Mouse (Mus musculus) stomach, embryonic 16.5 days (tissue): ENCODE measurements around the gene Timm10b. TPM values are rescaled to one million over a fixed set of nuclear protein-coding genes. Genes with fewer than 3 reads are reported as not detected.

ENCODE experiments used
- ATAC-seq: fragments of 200-750 bp; cut with Nextera tagmentation; 2 replicates; pipeline ENCODE4 v1.8.0; 2017; ENCODE audit warnings: moderate number of reproducible peaks, moderate TSS enrichment; ENCODE audit not compliant: insufficient read depth, low FRiP score
- H3K27ac ChIP-seq: fragments of 300-500 bp; sonication (generic); 2 replicates; pipeline ENCODE4 v1.5.1; 2014; ENCODE audit warnings: low read length
- H3K27me3 ChIP-seq: fragments of 300-500 bp; sonication (generic); 2 replicates; pipeline ENCODE4 v1.6.1; 2014; ENCODE audit warnings: low read length, control low read depth, mixed read lengths; ENCODE audit not compliant: control insufficient read depth, insufficient read depth
- H3K36me3 ChIP-seq: fragments of 300-500 bp; sonication (generic); 2 replicates; pipeline ENCODE4 v1.6.1; 2014; ENCODE audit warnings: low read length; ENCODE audit not compliant: control insufficient read depth, insufficient read depth
- H3K4me1 ChIP-seq: fragments of 300-500 bp; sonication (generic); 2 replicates; pipeline ENCODE4 v1.6.1; 2014; ENCODE audit warnings: low read length, control low read depth, mixed read lengths; ENCODE audit not compliant: control insufficient read depth, insufficient read depth
- H3K4me2 ChIP-seq: fragments of 300-500 bp; sonication (generic); 2 replicates; pipeline ENCODE4 v1.6.1; 2014; ENCODE audit warnings: low read depth, low read length, mixed read lengths
- H3K4me3 ChIP-seq: fragments of 300-500 bp; sonication (generic); replicated peaks from 2 replicates; pipeline ENCODE4 v1.5.1; 2014; ENCODE audit warnings: mild to moderate bottlenecking, low read length
- H3K9ac ChIP-seq: fragments of 300-500 bp; sonication (generic); 2 replicates; pipeline ENCODE4 v1.6.1; 2014; ENCODE audit warnings: low read length
- H3K9me3 ChIP-seq: fragments of 300-500 bp; sonication (generic); replicated peaks from 2 replicates; pipeline ENCODE4 v1.6.1; 2016; ENCODE audit warnings: low read length, control low read depth; ENCODE audit not compliant: control insufficient read depth
- WGBS: fragments of 180-500 bp; shearing (Covaris S2); extraction: QIAGEN DNeasy Blood & Tissue Kit; methylation state at CpG from one replicate; pipeline ENCODE4 v1.1.7; 2014; 5-methylcytosine and 5-hydroxymethylcytosine counted together
- polyA plus RNA-seq: library from polyadenylated mRNA; unstranded; fragments of >200 nt; fragmentation: Nextera tagmentation; extraction: Ambion mirVana; gene quantifications from 2 replicates; pipeline ENCODE4 v1.2.1, GENCODE M21; 2015

The Timm10b gene
- polyA plus RNA-seq = 182 and 183 TPM in 2 replicates

DNA sequence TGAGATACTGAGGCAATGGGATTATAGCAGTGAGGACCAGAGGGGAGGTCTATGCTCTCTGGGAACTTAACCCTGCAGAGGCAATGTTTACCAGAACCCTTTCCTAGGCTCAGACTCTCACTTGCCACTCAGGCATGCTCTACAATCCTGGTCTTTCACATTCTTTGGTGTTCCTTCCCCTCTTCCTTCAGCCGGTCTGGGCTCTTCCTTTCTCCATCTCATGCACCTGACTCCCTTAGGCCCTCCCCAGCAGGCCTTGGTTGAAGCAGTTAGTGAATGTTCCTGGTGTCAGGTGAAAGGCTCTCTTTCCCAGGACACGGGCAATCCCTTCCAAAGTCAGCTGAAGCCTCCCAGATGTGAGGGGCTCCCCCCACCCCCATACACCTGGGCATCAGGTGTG, at the start of gene Timm10b:
TSS of gene Timm10b (plus strand) at position 301 of the 400 bp plus-strand sequence.
- Histone ChIP-seq H3K4me3 (peak within 1 kb of the TSS; percentile 84), H3K36me3 (no peaks in the 10 kb centered on the region), H3K4me2 (peak within 1 kb of the TSS; percentile 87), H3K27ac (peak within 1 kb of the TSS; percentile 90), H3K9ac (peak within 1 kb of the TSS; percentile 91), H3K4me1 (peaks cover 16% of the 10 kb centered on the region), H3K9me3 (no peaks in the 10 kb centered on the region), H3K27me3 (no peaks in the 10 kb centered on the region)
- peak; percentile 4 for ATAC-seq
- WGBS = 0% methylated on average over 2 of the region's 2 CpGs

DNA sequence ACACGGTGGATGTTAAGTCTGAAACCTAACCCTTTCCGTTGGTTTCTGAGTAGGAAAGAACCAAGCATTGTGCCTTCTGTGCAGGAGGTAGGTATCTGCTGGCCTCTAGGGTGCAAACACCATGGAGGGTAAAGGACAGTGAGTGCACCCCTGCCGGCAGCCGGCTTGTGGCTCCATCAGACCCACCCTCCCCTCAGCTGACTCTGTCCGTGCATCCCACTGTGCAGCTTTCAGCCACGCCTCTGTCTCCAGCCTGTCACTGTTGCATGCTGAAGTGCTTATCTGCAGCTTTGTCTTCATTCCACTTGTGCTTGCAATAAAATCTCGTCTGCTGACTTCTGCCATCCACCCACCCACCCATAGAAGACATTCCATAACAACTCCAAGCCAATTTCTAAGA, 49.8 kb upstream of the Timm10b start:
- Histone ChIP-seq H3K9ac (no peak overlapping the region), H3K4me2 (no peak overlapping the region), H3K36me3 (no peaks in the 10 kb centered on the region), H3K27me3 (no peaks in the 10 kb centered on the region), H3K27ac (no peak overlapping the region), H3K4me1 (no peaks in the 10 kb centered on the region), H3K4me3 (no peak overlapping the region), H3K9me3 (no peaks in the 10 kb centered on the region)
- ATAC-seq = no peak
- 42% methylated on average over 7 of the region's 7 CpGs for WGBS

DNA sequence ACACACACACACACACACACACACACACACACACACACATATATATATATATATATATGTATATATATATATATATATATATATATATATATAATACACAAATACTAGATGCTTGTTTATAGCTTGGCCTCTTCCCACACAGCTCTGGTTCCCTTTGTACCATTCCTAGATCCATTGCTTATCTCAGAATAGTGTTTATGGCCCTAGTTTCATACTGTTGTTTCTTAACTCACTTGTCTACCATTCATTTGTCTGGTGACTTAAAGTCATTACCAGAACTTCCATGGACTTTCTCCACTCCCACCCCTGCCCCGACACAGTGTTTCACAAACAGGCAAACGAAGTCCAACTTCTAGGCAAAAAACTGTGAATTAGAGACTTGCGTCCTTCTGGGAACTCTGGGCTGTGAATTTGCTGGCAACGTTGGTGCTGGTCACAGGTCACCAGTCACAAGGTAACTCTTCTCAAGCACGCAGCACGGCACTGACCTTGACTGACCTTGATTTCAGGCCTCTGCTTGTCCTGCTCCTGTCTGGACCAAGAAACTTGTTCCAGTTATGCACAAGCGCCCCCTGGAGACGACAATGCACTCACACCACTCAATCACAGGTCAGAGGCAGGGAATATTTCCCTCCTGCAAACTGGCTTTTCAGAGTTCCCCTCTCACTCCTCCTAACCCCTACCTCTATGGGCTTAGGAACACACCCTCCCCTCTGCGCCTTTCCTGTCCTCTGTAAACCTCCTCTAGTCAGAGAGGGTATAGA, 36.8 kb upstream of the Timm10b start:
- Histone ChIP-seq H3K4me1 (no peaks in the 10 kb centered on the region), H3K4me2 (no peak overlapping the region), H3K36me3 (no peaks in the 10 kb centered on the region), H3K27ac (no peak overlapping the region), H3K27me3 (no peaks in the 10 kb centered on the region), H3K9ac (no peak overlapping the region), H3K9me3 (peaks cover 5% of the 10 kb centered on the region), H3K4me3 (no peak overlapping the region)
- 33% methylated on average over 9 of the region's 9 CpGs for WGBS
- ATAC-seq = peak; percentile 68

DNA sequence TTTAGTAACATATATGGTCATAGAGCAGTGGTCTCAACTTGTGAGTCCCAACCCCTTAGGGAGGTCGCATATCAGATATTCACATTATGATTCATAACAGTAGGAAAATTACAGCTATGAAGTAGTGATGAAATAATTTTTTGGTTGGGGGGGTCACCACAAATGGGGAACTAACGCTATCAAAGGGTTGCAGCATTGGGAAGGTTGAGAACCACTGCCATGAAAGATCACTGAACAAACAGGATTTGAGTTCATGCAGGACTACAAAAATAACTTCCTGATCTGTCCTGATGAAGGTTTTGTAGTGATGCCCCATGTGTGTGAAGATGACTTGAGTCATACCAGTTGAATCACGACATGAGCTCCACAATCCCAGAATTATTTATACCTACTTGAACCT, 31.4 kb upstream of the Timm10b start:
- no peak overlapping the region for H3K9ac ChIP-seq
- H3K4me2 ChIP-seq = no peak overlapping the region
- H3K4me3 ChIP-seq = no peak overlapping the region
- WGBS = 79% methylated on average over 3 of the region's 3 CpGs
- ATAC-seq = no peak
- H3K36me3 ChIP-seq = peaks cover 13% of the 10 kb centered on the region; the same call in 1 of the 2 replicates
- no peaks in the 10 kb centered on the region for H3K4me1 ChIP-seq
- H3K27me3 ChIP-seq = no peaks in the 10 kb centered on the region
- H3K27ac ChIP-seq = no peak overlapping the region
- H3K9me3 ChIP-seq = peaks cover 5% of the 10 kb centered on the region

DNA sequence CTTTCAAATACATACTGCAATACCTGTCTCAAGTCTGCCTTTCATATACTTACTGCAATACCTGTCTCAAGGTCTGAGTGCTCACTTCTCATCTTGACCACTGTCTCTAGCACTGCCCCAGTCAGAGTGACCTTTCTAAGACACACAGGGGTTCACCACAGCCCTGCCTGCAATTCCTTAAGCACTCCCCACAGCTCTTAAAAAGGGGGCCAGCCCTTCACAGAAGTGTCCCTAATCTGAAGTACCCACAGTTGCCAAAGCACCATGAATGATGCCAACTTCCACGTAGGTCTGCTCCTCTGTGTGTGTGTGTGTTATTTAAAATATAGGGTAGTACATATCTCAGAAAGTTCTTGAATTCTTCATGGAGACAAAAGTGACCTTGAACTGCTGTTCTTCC, 28.1 kb upstream of the Timm10b start:
- Histone ChIP-seq H3K4me2 (no peak overlapping the region), H3K4me1 (no peaks in the 10 kb centered on the region), H3K9ac (no peak overlapping the region), H3K9me3 (no peaks in the 10 kb centered on the region), H3K36me3 (peaks cover 17% of the 10 kb centered on the region; the same call in 1 of the 2 replicates), H3K4me3 (no peak overlapping the region), H3K27me3 (no peaks in the 10 kb centered on the region), H3K27ac (no peak overlapping the region)
- ATAC-seq = no peak
- WGBS = 91% methylated on average over 1 of the region's 1 CpGs

DNA sequence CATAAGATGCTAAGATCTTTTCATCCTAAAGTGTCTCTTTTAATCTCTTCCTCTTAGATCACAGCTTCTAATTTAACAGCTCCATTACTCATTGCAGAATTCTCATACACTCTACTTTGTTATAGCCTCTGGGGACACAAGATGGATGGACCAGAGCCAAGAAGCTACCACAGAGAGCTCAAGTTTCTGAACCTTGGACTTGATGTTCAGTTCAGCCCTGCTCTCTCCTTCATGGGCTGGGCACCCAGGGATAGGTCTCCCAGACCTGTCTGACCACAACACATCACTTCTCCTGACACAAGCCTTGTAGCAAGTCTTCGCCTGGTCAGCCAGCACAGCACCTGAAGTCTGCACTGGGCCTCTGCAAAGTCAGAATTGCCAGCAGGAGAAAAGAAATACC, 25.5 kb upstream of the Timm10b start:
- Histone ChIP-seq H3K4me3 (no peak overlapping the region), H3K4me1 (no peaks in the 10 kb centered on the region), H3K9ac (no peak overlapping the region), H3K9me3 (no peaks in the 10 kb centered on the region), H3K27ac (no peak overlapping the region), H3K27me3 (no peaks in the 10 kb centered on the region), H3K4me2 (no peak overlapping the region), H3K36me3 (peaks cover 23% of the 10 kb centered on the region)
- ATAC-seq = no peak
- 100% methylated on average over 1 of the region's 1 CpGs for WGBS

DNA sequence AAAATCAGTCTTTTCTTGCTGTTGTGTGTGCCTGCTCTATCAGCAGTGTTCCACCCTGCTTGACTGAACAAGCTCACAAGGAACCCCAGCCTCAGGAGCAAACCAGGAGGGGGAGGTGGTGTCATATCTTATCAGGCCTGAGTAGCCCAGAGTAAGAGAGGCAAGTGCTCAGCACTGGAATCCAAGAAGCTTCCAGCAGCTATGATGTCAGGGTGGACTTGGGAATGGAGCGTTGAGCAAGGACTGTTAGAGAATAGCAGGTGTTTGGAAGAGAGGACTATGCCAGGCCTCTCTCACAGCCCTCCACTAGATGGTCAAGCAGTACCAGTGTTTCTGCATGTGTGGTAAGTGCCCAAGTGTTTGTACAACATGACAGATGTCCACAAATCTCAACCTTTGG, 24.1 kb upstream of the Timm10b start:
- H3K36me3 ChIP-seq = peaks cover 23% of the 10 kb centered on the region
- no peak overlapping the region for H3K4me2 ChIP-seq
- no peak for ATAC-seq
- WGBS = 57% methylated on average over 1 of the region's 1 CpGs
- no peak overlapping the region for H3K27ac ChIP-seq
- no peaks in the 10 kb centered on the region for H3K27me3 ChIP-seq
- H3K4me1 ChIP-seq = no peaks in the 10 kb centered on the region
- H3K9ac ChIP-seq = no peak overlapping the region
- no peaks in the 10 kb centered on the region for H3K9me3 ChIP-seq
- H3K4me3 ChIP-seq = no peak overlapping the region

DNA sequence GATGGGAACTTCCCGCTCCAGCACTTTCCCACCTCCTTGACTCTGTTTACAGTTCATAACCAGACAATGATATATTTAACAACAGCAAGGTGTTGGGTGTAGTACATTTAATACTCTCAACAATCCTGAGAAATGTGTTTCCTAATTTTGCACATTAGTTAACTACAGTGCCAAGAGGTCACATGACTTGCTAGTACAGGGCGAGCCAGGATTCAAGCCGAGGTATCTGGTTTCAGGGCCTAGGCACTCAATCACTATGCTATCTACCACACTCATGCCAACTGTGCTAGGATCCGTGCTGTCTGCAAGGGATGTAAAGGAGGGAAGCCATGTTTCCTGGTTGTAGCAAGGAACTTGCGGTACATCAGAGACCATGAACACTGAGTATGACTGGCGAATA, 23.3 kb upstream of the Timm10b start:
- H3K4me2 ChIP-seq = no peak overlapping the region
- no peak overlapping the region for H3K27ac ChIP-seq
- H3K4me3 ChIP-seq = no peak overlapping the region
- no peak overlapping the region for H3K9ac ChIP-seq
- H3K9me3 ChIP-seq = no peaks in the 10 kb centered on the region
- no peaks in the 10 kb centered on the region for H3K27me3 ChIP-seq
- 74% methylated on average over 6 of the region's 6 CpGs for WGBS
- peaks cover 17% of the 10 kb centered on the region for H3K36me3 ChIP-seq
- H3K4me1 ChIP-seq = no peaks in the 10 kb centered on the region
- ATAC-seq = no peak

DNA sequence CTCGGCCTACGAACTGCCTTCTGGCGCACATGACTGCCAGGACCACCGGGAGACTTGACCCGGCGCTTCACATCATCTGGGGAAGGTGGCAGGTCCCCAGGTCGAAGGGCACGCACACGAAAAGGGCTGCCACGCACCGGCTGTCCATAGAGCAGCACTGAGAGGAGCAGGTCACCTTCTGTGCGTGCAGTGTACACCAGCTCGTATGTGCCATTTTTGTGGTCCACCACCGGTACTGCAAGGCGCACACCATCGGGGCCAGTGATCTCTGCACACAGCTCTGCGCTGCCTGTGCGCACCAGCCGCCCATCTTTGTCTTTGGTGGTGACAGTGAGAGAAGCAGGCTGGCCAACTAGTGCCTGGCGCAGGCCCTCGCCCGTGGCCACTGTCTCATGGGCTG, 22.0 kb upstream of the Timm10b start:
- no peak for ATAC-seq
- Histone ChIP-seq H3K4me2 (no peak overlapping the region), H3K4me3 (no peak overlapping the region), H3K36me3 (peaks cover 9% of the 10 kb centered on the region), H3K27ac (no peak overlapping the region), H3K4me1 (no peaks in the 10 kb centered on the region), H3K27me3 (no peaks in the 10 kb centered on the region), H3K9me3 (no peaks in the 10 kb centered on the region), H3K9ac (no peak overlapping the region)
- 95% methylated on average over 22 of the region's 22 CpGs for WGBS
